Mouse (Mus musculus): ENCODE measurements around the gene Maged1. TPM values are rescaled to one million over a fixed set of nuclear protein-coding genes. Genes with fewer than 3 reads are reported as not detected.

Gene Maged1
- polyA plus RNA-seq, 1 experiment = 986 TPM

- TF ChIP-seq POLR2A (IDR thresholded peaks at IDR 0.05; ENCODE audit: borderline replicate concordance, extremely low read depth, insufficient read depth, insufficient read length, poor library complexity, severe bottlenecking) (no peak), CTCF (IDR thresholded peaks at IDR 0.05; ENCODE audit: borderline replicate concordance, extremely low read depth, insufficient read depth, insufficient read length) (no peak)
- no peak for DNase-seq (ENCODE audit: low read depth)
Observed at GRCm38 (mm10) chrX:94530301-94530700, 11.6 kb downstream of the Maged1 start.

DNA sequence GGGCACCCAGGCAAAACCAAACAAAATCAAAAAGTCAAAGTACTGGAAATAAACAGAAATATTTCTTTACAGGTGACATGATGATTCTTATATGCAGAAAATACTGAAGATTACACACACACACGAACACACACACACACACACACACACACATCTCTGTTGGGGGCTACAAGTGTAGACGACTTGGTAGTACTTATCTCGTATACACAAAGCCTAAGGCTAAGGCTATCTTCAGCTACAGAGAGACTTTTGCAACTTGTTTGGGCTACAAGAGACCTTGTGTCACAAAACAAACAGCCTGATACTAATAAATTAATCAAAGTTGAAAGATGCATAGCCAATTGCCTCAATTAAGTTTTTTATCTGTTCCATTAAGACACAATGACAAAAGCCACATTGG lies 19.8 kb downstream of the Maged1 start:
- no peak for TF ChIP-seq POLR2A (IDR thresholded peaks at IDR 0.05; ENCODE audit: borderline replicate concordance, extremely low read depth, insufficient read depth, insufficient read length, poor library complexity, severe bottlenecking)
- no peak for TF ChIP-seq CTCF (IDR thresholded peaks at IDR 0.05; ENCODE audit: borderline replicate concordance, extremely low read depth, insufficient read depth, insufficient read length)

DNA sequence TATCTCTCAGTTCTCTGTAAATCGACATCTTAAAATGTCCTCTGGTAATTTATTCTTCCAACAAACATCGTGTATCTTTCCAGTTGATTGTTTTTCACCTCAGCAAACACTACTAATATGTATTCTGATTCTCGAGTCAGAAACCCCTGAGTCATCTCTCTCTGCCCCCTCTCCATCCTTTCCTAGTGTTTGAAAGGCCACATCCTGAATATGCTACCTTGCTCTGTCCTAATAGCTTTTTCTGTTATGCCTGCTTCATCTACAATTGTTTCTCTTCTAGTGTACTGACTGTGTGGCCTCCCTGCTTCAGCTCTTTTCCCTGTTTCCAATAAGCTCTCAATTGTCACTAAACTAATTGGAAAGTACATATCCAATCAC lies 33.5 kb downstream of the Maged1 start:
- DNase-seq (ENCODE audit: low read depth) = peak; percentile 19

More for the DNA sequence above, 19.8 kb downstream of the Maged1 start:
- DNase-seq (ENCODE audit: low read depth) = no peak

DNA sequence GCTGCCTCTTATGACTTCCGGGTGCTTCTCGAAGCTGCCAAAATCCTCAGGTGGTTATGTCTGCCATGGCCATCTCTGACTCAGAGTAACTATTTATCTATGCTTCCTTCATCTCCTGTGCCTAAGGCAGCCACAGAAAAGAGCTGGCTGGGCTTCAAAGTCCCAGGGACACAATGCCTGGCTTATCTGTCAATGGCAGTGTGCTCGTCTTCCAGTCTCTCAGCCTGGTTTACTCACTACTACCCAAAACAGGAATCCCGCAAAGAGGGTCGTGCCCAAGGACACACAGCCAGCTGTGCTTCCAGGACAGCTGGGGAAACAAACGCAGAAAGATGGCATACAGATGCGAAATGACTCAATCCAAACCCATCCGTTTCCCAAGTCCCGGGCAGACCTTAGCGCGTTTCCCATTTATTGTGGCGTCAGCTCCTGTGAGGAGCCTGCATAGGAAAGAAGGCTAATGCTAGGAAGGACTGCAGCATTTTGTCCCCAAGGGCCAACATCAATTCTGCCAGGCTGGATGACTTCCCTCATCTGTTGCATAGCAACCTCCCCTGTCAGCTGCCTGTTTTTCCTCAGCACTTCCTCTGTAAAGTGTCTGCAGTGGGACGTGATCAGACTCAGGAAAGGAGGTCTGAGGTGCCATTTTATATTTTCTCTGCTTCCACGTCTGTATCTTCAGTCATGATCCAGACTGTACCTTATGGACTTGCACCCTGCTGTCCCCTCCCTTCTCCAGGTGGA lies 34.1 kb downstream of the Maged1 start:
- DNase-seq (ENCODE audit: low read depth) = peak; percentile 52

More for the DNA sequence above, 33.5 kb downstream of the Maged1 start:
- no peak for TF ChIP-seq CTCF (IDR thresholded peaks at IDR 0.05; ENCODE audit: borderline replicate concordance, extremely low read depth, insufficient read depth, insufficient read length)
- no peak for TF ChIP-seq POLR2A (IDR thresholded peaks at IDR 0.05; ENCODE audit: borderline replicate concordance, extremely low read depth, insufficient read depth, insufficient read length, poor library complexity, severe bottlenecking)

GRCm38 (mm10) chrX:94486001-94486792 lies 55.7 kb downstream of the Maged1 start:
- DNase-seq (ENCODE audit: low read depth) = no peak
- no peak for TF ChIP-seq POLR2A (IDR thresholded peaks at IDR 0.05; ENCODE audit: borderline replicate concordance, extremely low read depth, insufficient read depth, insufficient read length, poor library complexity, severe bottlenecking)
- no peak for TF ChIP-seq CTCF (IDR thresholded peaks at IDR 0.05; ENCODE audit: borderline replicate concordance, extremely low read depth, insufficient read depth, insufficient read length)

Other genes with a start within 250 kb of the Maged1 start
- gene Fam90a1b, start 175.4 kb downstream of the Maged1 start, polyA plus RNA-seq (2012; rRNA removed) = 0.15 and 0.35 TPM in 2 replicates
- 32.0 and 34.2 TPM in 2 replicates for gene Apoo, start 175.0 kb downstream of the Maged1 start, polyA plus RNA-seq (2012; rRNA removed)
- 20.1 and 22.5 TPM in 2 replicates for gene Gspt2, start 93.9 kb upstream of the Maged1 start, polyA plus RNA-seq (2012; rRNA removed)
- 7.2 and 7.7 TPM in 2 replicates for gene Zxdb, start 182.4 kb upstream of the Maged1 start, polyA plus RNA-seq (2012; rRNA removed)